Mouse (Mus musculus) midbrain, embryonic 16.5 days (tissue): Measurements from ENCODE around the gene Tex261. TPM values are rescaled to one million over a fixed set of nuclear protein-coding genes. Genes with fewer than 3 reads are reported as not detected.
A peak's percentile ranks its signal among the peaks of the same experiment; 100 is the strongest.

Source experiments
- ATAC-seq: fragments of 200-750 bp; cut with Nextera tagmentation; 2 replicates; pipeline ENCODE4 v1.8.0; 2017; ENCODE audit warnings: moderate TSS enrichment
- H3K27ac ChIP-seq: fragments of 300-500 bp; sonication (generic); 2 replicates; pipeline ENCODE4 v1.5.1; 2014; ENCODE audit warnings: mild to moderate bottlenecking, low read length, mixed read lengths
- H3K27me3 ChIP-seq: fragments of 300-500 bp; sonication (generic); 2 replicates; pipeline ENCODE4 v1.6.1; 2014; ENCODE audit warnings: low read depth, low read length, mixed read lengths; ENCODE audit not compliant: control insufficient read depth, insufficient read depth
- H3K36me3 ChIP-seq: fragments of 300-500 bp; sonication (generic); 2 replicates; pipeline ENCODE4 v1.6.1; 2014; ENCODE audit warnings: mild to moderate bottlenecking, low read length, moderate library complexity, mixed read lengths; ENCODE audit not compliant: control insufficient read depth, insufficient read depth
- H3K4me1 ChIP-seq: fragments of 300-500 bp; sonication (generic); 2 replicates; pipeline ENCODE4 v1.6.1; 2014; ENCODE audit warnings: mild to moderate bottlenecking, low read length, mixed read lengths; ENCODE audit not compliant: control insufficient read depth, insufficient read depth
- H3K4me2 ChIP-seq: fragments of 300-500 bp; sonication (generic); 2 replicates; pipeline ENCODE4 v1.6.1; 2014; ENCODE audit warnings: mild to moderate bottlenecking, low read length, mixed read lengths
- H3K4me3 ChIP-seq: fragments of 300-500 bp; sonication (generic); 2 replicates; pipeline ENCODE4 v1.5.1; 2014; ENCODE audit warnings: low read depth, mild to moderate bottlenecking, low read length, moderate library complexity, mixed read lengths
- H3K9ac ChIP-seq: fragments of 300-500 bp; sonication (generic); 2 replicates; pipeline ENCODE4 v1.6.1; 2014; ENCODE audit warnings: low read depth, low read length, mixed read lengths
- H3K9me3 ChIP-seq: fragments of 300-500 bp; sonication (generic); replicated peaks from 2 replicates; pipeline ENCODE4 v1.6.1; 2014; ENCODE audit warnings: mild to moderate bottlenecking, low read length, mixed read lengths; ENCODE audit not compliant: control insufficient read depth, poor library complexity, severe bottlenecking
- WGBS: fragments of 180-500 bp; shearing (Covaris S2); extraction: QIAGEN DNeasy Blood & Tissue Kit; methylation state at CpG from one replicate; pipeline ENCODE4 v1.1.7; 2014; 5-methylcytosine and 5-hydroxymethylcytosine counted together
- polyA plus RNA-seq: library from polyadenylated mRNA; unstranded; fragments of >200 nt; fragmentation: Nextera tagmentation; extraction: Ambion mirVana; gene quantifications from 2 replicates; pipeline ENCODE4 v1.2.1, GENCODE M21; 2015

Tex261 gene
- polyA plus RNA-seq, 1 experiment from 2014 or later: 69.3 TPM

- Histone ChIP-seq H3K4me1 (peaks cover under 1% of the 10 kb centered on the region; the same call in 1 of the 2 replicates), H3K27ac (no peak overlapping the region), H3K27me3 (peaks cover 11% of the 10 kb centered on the region), H3K4me2 (no peak overlapping the region), H3K36me3 (peaks cover 3% of the 10 kb centered on the region), H3K9me3 (no peaks in the 10 kb centered on the region), H3K4me3 (no peak overlapping the region), H3K9ac (no peak overlapping the region)
- WGBS: 85% methylated on average over 5 of the region's 5 CpGs
- ATAC-seq: no peak
Observed at GRCm38 (mm10) chr6:83768485-83768884, 7.1 kb downstream of the Tex261 start.

DNA sequence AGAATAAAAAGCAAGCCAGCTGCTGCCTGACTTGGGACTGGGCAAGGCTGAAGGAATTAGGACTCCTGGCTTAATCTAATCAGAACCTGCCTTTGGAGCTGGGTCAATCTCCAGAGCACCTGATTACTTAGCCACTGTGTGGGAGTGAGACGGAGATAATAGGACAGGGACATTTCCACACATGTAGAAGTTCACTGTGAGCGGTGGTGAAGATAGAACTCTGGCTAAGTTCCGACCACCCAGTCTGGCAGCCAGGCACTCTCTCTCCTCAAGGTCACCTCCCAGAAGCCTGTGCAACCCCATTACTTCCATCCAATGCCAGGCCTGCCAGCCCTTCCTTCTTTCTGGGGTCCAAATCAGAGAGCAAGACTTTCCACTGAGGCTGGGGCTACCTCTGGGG lies 8.6 kb downstream of the Tex261 start:
- H3K4me1 ChIP-seq: peaks cover 4% of the 10 kb centered on the region; the same call in 1 of the 2 replicates
- peaks cover 18% of the 10 kb centered on the region for H3K27me3 ChIP-seq
- H3K9me3 ChIP-seq: no peaks in the 10 kb centered on the region
- no peak overlapping the region for H3K9ac ChIP-seq
- ATAC-seq: no peak
- 95% methylated on average over 3 of the region's 3 CpGs for WGBS
- H3K4me2 ChIP-seq: no peak overlapping the region
- H3K4me3 ChIP-seq: no peak overlapping the region
- peaks cover 3% of the 10 kb centered on the region for H3K36me3 ChIP-seq
- no peak overlapping the region for H3K27ac ChIP-seq

- 0 out of 2 replicates have a peak, but pooled peaks have one; percentile 29 for ATAC-seq
Observed at GRCm38 (mm10) chr6:83762880-83763431, 12.7 kb downstream of the Tex261 start.

GRCm38 (mm10) chr6:83762344-83762743 lies 13.3 kb downstream of the Tex261 start, which contains the start of gene Ankrd53:
TSS of gene Ankrd53 (plus strand) at chr6:83762644.
- Histone ChIP-seq H3K27me3 (peaks cover 46% of the 10 kb centered on the region), H3K36me3 (no peaks in the 10 kb centered on the region), H3K4me2 (peak within 1 kb of the TSS; percentile 37), H3K4me3 (peak within 1 kb of the TSS; percentile 5; the same call in 1 of the 2 replicates), H3K9ac (no peak within 1 kb of the TSS), H3K9me3 (no peaks in the 10 kb centered on the region), H3K27ac (no peak within 1 kb of the TSS), H3K4me1 (peaks cover 9% of the 10 kb centered on the region; the same call in 1 of the 2 replicates)
- no peak for ATAC-seq
- WGBS: 27% methylated on average over 6 of the region's 6 CpGs

More at GRCm38 (mm10) chr6:83762880-83763431, 12.7 kb downstream of the Tex261 start:
- H3K9me3 ChIP-seq: no peaks in the 10 kb centered on the region
- H3K4me3 ChIP-seq: peak overlapping the region; percentile 5; the same call in 1 of the 2 replicates
- H3K27me3 ChIP-seq: peaks cover 40% of the 10 kb centered on the region
- H3K36me3 ChIP-seq: no peaks in the 10 kb centered on the region; the same call in 1 of the 2 replicates
- no peak overlapping the region for H3K9ac ChIP-seq
- peak overlapping the region; percentile 37 for H3K4me2 ChIP-seq
- peaks cover 9% of the 10 kb centered on the region; the same call in 1 of the 2 replicates for H3K4me1 ChIP-seq
- 3% methylated on average over 35 of the region's 35 CpGs for WGBS
- no peak overlapping the region for H3K27ac ChIP-seq

- 73% methylated on average over 9 of the region's 9 CpGs for WGBS
- Histone ChIP-seq H3K36me3 (no peaks in the 10 kb centered on the region), H3K27ac (no peak overlapping the region), H3K9me3 (no peaks in the 10 kb centered on the region), H3K4me3 (no peak overlapping the region), H3K4me2 (no peak overlapping the region), H3K9ac (no peak overlapping the region), H3K4me1 (peaks cover 5% of the 10 kb centered on the region; the same call in 1 of the 2 replicates), H3K27me3 (peaks cover 31% of the 10 kb centered on the region)
- ATAC-seq: no peak
Observed at GRCm38 (mm10) chr6:83756051-83756450, 19.6 kb downstream of the Tex261 start.

DNA sequence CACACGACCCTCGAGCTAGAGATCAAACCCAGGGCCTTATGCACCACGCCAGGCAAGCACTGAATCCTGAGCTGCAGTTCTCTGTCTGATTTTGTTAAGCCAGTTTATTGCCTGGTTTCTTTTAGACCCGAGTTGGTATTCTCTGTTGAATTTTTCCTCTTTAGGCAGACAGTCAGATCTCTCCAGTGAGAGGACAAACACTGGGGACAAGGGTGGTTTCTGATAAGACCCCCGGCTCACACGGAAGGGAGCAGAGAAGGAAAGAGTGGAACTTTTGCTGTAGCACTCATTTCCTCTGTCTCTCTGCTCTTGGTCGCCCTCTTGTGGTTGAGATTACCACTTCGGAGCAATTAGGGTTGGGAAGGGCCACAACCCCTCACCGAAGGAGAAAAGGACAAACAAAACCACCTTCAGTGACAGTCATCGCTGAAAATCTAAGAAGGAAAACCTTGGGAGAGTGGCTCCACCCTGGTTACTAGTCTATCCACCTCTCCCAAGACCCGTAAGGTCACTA lies 25.4 kb downstream of the Tex261 start:
- Histone ChIP-seq H3K36me3 (no peaks in the 10 kb centered on the region), H3K4me2 (0 out of 2 replicates have a peak overlapping the region, but pooled peaks have one; percentile 10), H3K27ac (no peak overlapping the region), H3K27me3 (no peaks in the 10 kb centered on the region; the same call in none of the 2 replicates), H3K4me1 (no peaks in the 10 kb centered on the region), H3K9ac (no peak overlapping the region; the same call in 1 of the 2 replicates), H3K9me3 (no peaks in the 10 kb centered on the region), H3K4me3 (no peak overlapping the region)
- ATAC-seq: no peak
- 10% methylated on average over 11 of the region's 11 CpGs for WGBS

DNA sequence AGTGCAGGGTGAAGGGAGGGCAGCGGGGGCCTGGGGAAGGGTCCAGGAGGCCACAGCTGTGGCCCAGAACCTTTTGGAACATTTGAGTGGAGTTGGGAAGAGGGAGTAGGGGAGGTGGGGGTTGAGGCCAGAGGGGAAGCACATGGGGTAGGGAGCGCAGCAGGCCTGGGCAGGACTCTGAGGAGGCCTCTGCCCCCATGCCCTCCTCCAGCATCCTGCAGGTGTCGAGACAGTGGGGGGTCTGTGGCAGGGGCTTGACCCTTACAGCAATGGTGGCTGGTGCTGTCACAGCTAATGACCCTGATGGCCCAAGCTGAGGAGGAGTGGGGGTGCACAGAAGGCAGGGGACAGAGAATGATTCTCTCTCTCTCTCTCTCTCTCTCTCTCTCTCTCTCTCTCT lies 26.3 kb downstream of the Tex261 start:
- Histone ChIP-seq H3K27me3 (no peaks in the 10 kb centered on the region; the same call in 1 of the 2 replicates), H3K4me1 (no peaks in the 10 kb centered on the region), H3K9me3 (no peaks in the 10 kb centered on the region), H3K9ac (no peak overlapping the region), H3K36me3 (no peaks in the 10 kb centered on the region), H3K27ac (no peak overlapping the region), H3K4me3 (no peak overlapping the region), H3K4me2 (no peak overlapping the region)
- WGBS: 58% methylated on average over 3 of the region's 3 CpGs
- no peak for ATAC-seq

DNA sequence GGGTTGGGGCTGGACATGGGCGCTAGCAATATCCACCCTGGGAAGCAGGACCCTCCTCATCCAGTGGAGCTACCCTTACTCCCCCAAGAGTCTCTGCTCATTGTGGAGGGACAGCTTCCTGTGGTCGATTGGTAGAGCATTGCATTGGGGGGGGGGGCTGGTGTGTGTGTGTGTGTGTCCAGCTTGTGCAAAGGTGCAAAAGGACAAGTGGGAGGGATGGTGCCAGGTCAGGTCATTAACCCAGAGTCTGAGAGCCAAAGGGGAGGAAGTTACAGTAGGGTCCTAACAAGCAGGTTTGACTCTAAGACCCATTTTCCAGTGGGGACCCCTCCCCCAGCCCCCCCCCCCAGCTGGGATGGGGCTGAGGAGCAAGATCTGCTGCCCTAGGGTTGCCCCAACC lies 30.1 kb downstream of the Tex261 start:
- 43% methylated on average over 2 of the region's 2 CpGs for WGBS
- ATAC-seq: no peak

DNA sequence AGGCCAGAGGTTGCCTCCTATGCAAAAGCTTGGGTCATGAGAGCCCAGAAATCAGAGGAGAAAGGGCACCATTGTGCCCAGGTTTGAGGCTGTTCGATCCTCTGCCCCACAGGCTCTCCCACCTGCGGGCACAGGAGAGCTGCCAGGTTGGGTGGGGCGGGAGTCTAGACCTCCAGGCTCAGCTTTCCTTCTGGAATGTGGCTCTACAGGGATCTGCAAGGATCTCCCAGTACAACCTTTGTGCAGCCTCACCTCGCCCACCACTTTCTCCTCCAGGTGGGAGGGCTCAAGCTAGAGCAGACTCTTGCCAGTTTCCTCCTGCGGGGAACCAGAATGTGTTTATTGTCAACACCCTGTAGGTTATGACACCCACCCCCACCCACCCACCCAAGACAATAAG lies 31.1 kb downstream of the Tex261 start:
- no peaks in the 10 kb centered on the region for H3K4me1 ChIP-seq
- H3K9ac ChIP-seq: no peak overlapping the region
- H3K36me3 ChIP-seq: no peaks in the 10 kb centered on the region
- no peak overlapping the region for H3K27ac ChIP-seq
- H3K9me3 ChIP-seq: no peaks in the 10 kb centered on the region
- no peak overlapping the region for H3K4me2 ChIP-seq
- ATAC-seq: no peak
- 77% methylated on average over 5 of the region's 5 CpGs for WGBS
- H3K4me3 ChIP-seq: no peak overlapping the region
- H3K27me3 ChIP-seq: no peaks in the 10 kb centered on the region

More for the DNA sequence above, 30.1 kb downstream of the Tex261 start:
- no peak overlapping the region for H3K4me3 ChIP-seq
- no peaks in the 10 kb centered on the region for H3K9me3 ChIP-seq
- H3K9ac ChIP-seq: no peak overlapping the region
- no peak overlapping the region for H3K4me2 ChIP-seq
- H3K4me1 ChIP-seq: no peaks in the 10 kb centered on the region
- no peak overlapping the region for H3K27ac ChIP-seq
- no peaks in the 10 kb centered on the region for H3K27me3 ChIP-seq
- H3K36me3 ChIP-seq: no peaks in the 10 kb centered on the region
